Mouse (Mus musculus) forebrain, postnatal 0 days (tissue): ENCODE data around the gene Tgm1. TPM values are rescaled to one million over a fixed set of nuclear protein-coding genes. Genes with fewer than 3 reads are reported as not detected.
A peak's percentile ranks its signal among the peaks of the same experiment; 100 is the strongest.

Source experiments
- ATAC-seq: fragments of 200-750 bp; cut with Nextera tagmentation; 2 replicates; pipeline ENCODE4 v1.8.0; 2017; ENCODE audit warnings: mild to moderate bottlenecking, moderate library complexity
- DNase-seq: peaks from one replicate; pipeline ENCODE4 v3.0.0-alpha.2; 2015
- H3K27ac ChIP-seq: fragments of 300-500 bp; sonication (generic); 2 replicates; pipeline ENCODE4 v1.5.1; 2014; ENCODE audit warnings: low read depth, mild to moderate bottlenecking, antibody characterized with exemption, low read length, moderate library complexity, mixed read lengths
- H3K27me3 ChIP-seq: fragments of 300-500 bp; sonication (generic); 2 replicates; pipeline ENCODE4 v1.6.1; 2014; ENCODE audit warnings: mild to moderate bottlenecking, low read length, mixed read lengths; ENCODE audit not compliant: insufficient read depth
- H3K36me3 ChIP-seq: fragments of 300-500 bp; sonication (generic); 2 replicates; pipeline ENCODE4 v1.6.1; 2014; ENCODE audit warnings: mild to moderate bottlenecking, moderate library complexity; ENCODE audit not compliant: insufficient read depth
- H3K4me1 ChIP-seq: fragments of 300-500 bp; sonication (generic); 2 replicates; pipeline ENCODE4 v1.6.1; 2014; ENCODE audit warnings: antibody characterized with exemption; ENCODE audit not compliant: insufficient read depth
- H3K4me2 ChIP-seq: fragments of 300-500 bp; sonication (generic); 2 replicates; pipeline ENCODE4 v1.6.1; 2014; ENCODE audit warnings: low read depth, mild to moderate bottlenecking, moderate library complexity
- H3K4me3 ChIP-seq: fragments of 300-500 bp; sonication (generic); 2 replicates; pipeline ENCODE4 v1.5.1; 2014; ENCODE audit warnings: low read depth, low read length, mixed read lengths
- H3K9ac ChIP-seq: fragments of 300-500 bp; sonication (generic); 2 replicates; pipeline ENCODE4 v1.6.1; 2014; ENCODE audit warnings: mild to moderate bottlenecking
- H3K9me3 ChIP-seq: fragments of 300-500 bp; sonication (generic); 2 replicates; pipeline ENCODE4 v1.6.1; 2016; ENCODE audit warnings: low read length
- CTCF ChIP-seq: sonication (generic); IDR thresholded peaks from 2 replicates; pipeline ENCODE4 v1.5.1; 2016; ENCODE audit warnings: antibody characterized with exemption, control low read depth, low read depth
- WGBS: fragments of 180-500 bp; shearing (Covaris S2); extraction: QIAGEN DNeasy Blood & Tissue Kit; methylation state at CpG from one replicate; pipeline ENCODE4 v1.1.7; 2014; 5-methylcytosine and 5-hydroxymethylcytosine counted together
- polyA plus RNA-seq: library from polyadenylated mRNA; unstranded; fragments of >200 nt; fragmentation: Nextera tagmentation; extraction: Ambion mirVana; gene quantifications from 2 replicates; pipeline ENCODE4 v1.2.1, GENCODE M21; 2015
- total RNA-seq: library from RNA; depleted of rRNA; stranded (reverse); fragments of >200 nt; gene quantifications from 2 replicates; pipeline ENCODE4 v1.2.3, GENCODE M21; 2014

The Tgm1 gene
- total and polyA plus RNA-seq, 2 experiments from 2014 or later, result 0.05 to 0.21 TPM

- Histone ChIP-seq H3K36me3 (no peaks in the 10 kb centered on the region), H3K4me3 (no peak overlapping the region), H3K27ac (no peak overlapping the region), H3K4me2 (no peak overlapping the region), H3K9me3 (no peaks in the 10 kb centered on the region), H3K9ac (no peak overlapping the region), H3K4me1 (no peaks in the 10 kb centered on the region), H3K27me3 (no peaks in the 10 kb centered on the region)
- DNase-seq, result no peak
- WGBS, result 91% methylated on average over 8 of the region's 8 CpGs
- no peak for TF ChIP-seq CTCF
- no peak for ATAC-seq
Measured at GRCm38 (mm10) chr14:55706051-55706600, 7.6 kb downstream of the Tgm1 start.

DNA sequence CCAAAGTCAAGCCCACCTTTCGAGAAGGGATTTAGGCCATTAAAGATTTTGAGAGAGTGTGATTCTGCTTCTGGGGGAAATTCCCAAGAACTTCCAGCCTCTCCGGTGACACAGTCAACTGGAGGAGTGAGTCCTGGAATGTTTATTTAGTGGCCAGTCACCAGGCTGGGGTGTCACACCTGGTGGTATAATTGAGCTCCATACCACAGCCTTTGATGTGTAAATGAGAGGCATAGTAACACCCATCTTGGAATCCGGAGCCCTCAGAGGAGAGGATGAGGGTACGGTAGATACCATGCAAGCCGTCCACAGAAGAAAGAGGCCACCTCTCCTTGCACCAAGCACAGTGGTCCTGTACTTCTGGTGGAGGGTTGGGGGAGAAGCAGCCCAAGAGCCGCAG lies 11.0 kb downstream of the Tgm1 start:
- no peaks in the 10 kb centered on the region for H3K36me3 ChIP-seq
- no peak for TF ChIP-seq CTCF
- H3K4me3 ChIP-seq, result no peak overlapping the region
- no peaks in the 10 kb centered on the region for H3K4me1 ChIP-seq
- H3K9me3 ChIP-seq, result no peaks in the 10 kb centered on the region
- DNase-seq (no peak), ATAC-seq (no peak)
- 67% methylated on average over 6 of the region's 6 CpGs for WGBS
- no peak overlapping the region for H3K4me2 ChIP-seq
- H3K9ac ChIP-seq, result no peak overlapping the region
- no peaks in the 10 kb centered on the region for H3K27me3 ChIP-seq
- H3K27ac ChIP-seq, result no peak overlapping the region

DNA sequence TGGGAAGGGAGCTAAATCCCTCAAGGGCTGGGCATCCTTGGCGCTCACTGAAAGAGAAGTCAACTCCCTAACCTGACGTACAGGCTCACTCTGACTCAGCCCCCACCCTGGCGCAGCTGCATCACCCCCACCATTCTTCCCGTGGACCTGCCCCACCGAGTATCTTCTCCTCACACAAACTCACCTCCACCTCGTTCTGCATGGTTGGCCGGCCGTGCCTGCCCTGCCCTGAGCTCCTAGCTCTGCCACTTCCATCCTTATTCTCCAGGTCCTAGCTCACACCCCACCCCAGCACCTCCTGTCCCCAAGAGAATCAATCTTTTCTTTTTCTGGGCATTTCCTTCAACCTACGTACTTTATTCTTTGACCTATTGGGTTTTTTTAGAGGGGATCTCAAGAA lies 12.6 kb downstream of the Tgm1 start:
- no peak for DNase-seq
- no peaks in the 10 kb centered on the region for H3K9me3 ChIP-seq
- no peak overlapping the region for H3K27ac ChIP-seq

DNA sequence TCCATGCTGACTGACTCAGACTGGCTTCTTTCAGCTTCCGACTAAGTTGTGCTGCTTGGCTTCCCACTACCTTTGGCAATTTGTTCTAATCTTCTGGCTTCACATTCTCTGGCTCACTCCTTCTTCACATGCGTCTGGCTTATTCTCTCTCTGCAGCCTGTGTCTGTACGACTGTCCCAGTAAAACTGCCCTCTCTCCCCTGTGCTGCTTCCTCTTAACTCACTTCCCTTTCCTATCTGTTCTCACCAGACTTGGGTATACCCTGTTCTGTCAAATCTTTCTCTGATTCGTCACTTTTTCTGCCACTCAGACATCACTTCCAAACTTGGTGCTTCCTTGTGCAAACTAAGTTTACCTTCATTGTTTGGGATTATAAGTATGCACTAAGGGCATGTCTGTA lies 16.5 kb downstream of the Tgm1 start:
- H3K27ac ChIP-seq, result no peak overlapping the region
- no peaks in the 10 kb centered on the region for H3K36me3 ChIP-seq
- no peak overlapping the region for H3K9ac ChIP-seq
- no peak overlapping the region for H3K4me2 ChIP-seq
- H3K4me3 ChIP-seq, result no peak overlapping the region
- no peaks in the 10 kb centered on the region for H3K27me3 ChIP-seq
- no peaks in the 10 kb centered on the region for H3K4me1 ChIP-seq
- WGBS, result 81% methylated on average over 4 of the region's 4 CpGs
- DNase-seq (no peak), ATAC-seq (no peak)
- no peaks in the 10 kb centered on the region for H3K9me3 ChIP-seq
- TF ChIP-seq CTCF, result no peak

More for the DNA sequence above, 12.6 kb downstream of the Tgm1 start:
- Histone ChIP-seq H3K9ac (no peak overlapping the region), H3K36me3 (no peaks in the 10 kb centered on the region), H3K4me3 (no peak overlapping the region), H3K27me3 (no peaks in the 10 kb centered on the region), H3K4me2 (no peak overlapping the region), H3K4me1 (no peaks in the 10 kb centered on the region)
- ATAC-seq, result no peak
- 59% methylated on average over 9 of the region's 9 CpGs for WGBS
- TF ChIP-seq CTCF, result no peak

- Histone ChIP-seq H3K27me3 (no peaks in the 10 kb centered on the region), H3K9me3 (no peaks in the 10 kb centered on the region), H3K4me3 (no peak overlapping the region), H3K4me2 (no peak overlapping the region), H3K9ac (no peak overlapping the region), H3K4me1 (no peaks in the 10 kb centered on the region), H3K36me3 (no peaks in the 10 kb centered on the region), H3K27ac (no peak overlapping the region)
- TF ChIP-seq CTCF, result no peak
- WGBS, result 80% methylated on average over 10 of the region's 10 CpGs
- no peak for ATAC-seq
- no peak for DNase-seq
Measured at GRCm38 (mm10) chr14:55689433-55689832, 24.3 kb downstream of the Tgm1 start.

DNA sequence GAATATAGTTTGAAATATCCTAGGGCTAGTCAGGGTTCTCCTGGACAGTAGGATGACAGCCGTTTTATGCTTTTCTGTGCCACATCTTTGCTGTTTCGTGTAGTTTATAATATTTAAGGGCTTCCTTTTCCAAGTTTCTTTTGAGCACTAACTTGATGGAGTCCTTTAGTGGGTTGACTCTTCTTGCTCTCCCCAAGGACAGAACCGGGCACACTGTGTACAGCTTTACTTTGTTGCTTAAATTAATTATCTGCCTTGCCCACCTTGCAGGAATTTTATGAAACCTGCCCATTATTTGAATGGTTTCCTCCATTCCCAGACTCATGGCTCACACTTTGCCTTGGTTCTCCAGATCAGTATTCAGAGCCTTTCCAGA lies 31.6 kb downstream of the Tgm1 start:
- H3K27ac ChIP-seq, result peak overlapping the region; percentile 16; the same call in 1 of the 2 replicates
- 10% methylated on average over 3 of the region's 3 CpGs for WGBS
- ATAC-seq, result peak; percentile 13; the same call in 1 of the 2 replicates

GRCm38 (mm10) chr14:55681160-55682117 lies 32.3 kb downstream of the Tgm1 start, which contains the start of gene Tinf2:
Gene Tinf2, minus strand, starts transcription at chr14:55681820.
- WGBS, result under 1% methylated on average over 66 of the region's 66 CpGs
- no peaks in the 10 kb centered on the region for H3K9me3 ChIP-seq

More for the DNA sequence above, 31.6 kb downstream of the Tgm1 start:
- Histone ChIP-seq H3K27me3 (no peaks in the 10 kb centered on the region), H3K36me3 (peaks cover 26% of the 10 kb centered on the region), H3K9ac (no peak overlapping the region; the same call in 1 of the 2 replicates), H3K4me3 (peak overlapping the region; percentile 70), H3K9me3 (no peaks in the 10 kb centered on the region), H3K4me1 (peaks cover 8% of the 10 kb centered on the region; the same call in 1 of the 2 replicates), H3K4me2 (peak overlapping the region; percentile 96)
- no peak for DNase-seq
- no peak for TF ChIP-seq CTCF

More at GRCm38 (mm10) chr14:55681160-55682117, 32.3 kb downstream of the Tgm1 start, which contains the start of gene Tinf2:
- peak; percentile 85 for TF ChIP-seq CTCF
- H3K9ac ChIP-seq, result peak within 1 kb of the TSS; percentile 65
- H3K4me2 ChIP-seq, result peak within 1 kb of the TSS; percentile 96
- H3K27me3 ChIP-seq, result no peaks in the 10 kb centered on the region
- H3K27ac ChIP-seq, result peak within 1 kb of the TSS; percentile 77
- ATAC-seq, result peak; percentile 99
- DNase-seq, result peak; percentile 99
- H3K36me3 ChIP-seq, result peaks cover 33% of the 10 kb centered on the region
- H3K4me3 ChIP-seq, result peak within 1 kb of the TSS; percentile 70
- peaks cover 8% of the 10 kb centered on the region; the same call in 1 of the 2 replicates for H3K4me1 ChIP-seq
